Mouse (Mus musculus) neural tube, embryonic 12.5 days (tissue): ENCODE data around the gene Gtf2h1. TPM values are rescaled to one million over a fixed set of nuclear protein-coding genes. Genes with fewer than 3 reads are reported as not detected.

ENCODE experiments used
- ATAC-seq: fragments of 200-750 bp; cut with Nextera tagmentation; 2 replicates; pipeline ENCODE4 v1.8.0; 2017; ENCODE audit warnings: low read depth, mild to moderate bottlenecking, moderate TSS enrichment, moderate library complexity; ENCODE audit not compliant: low FRiP score
- H3K27ac ChIP-seq: fragments of 300-500 bp; sonication (generic); 2 replicates; pipeline ENCODE4 v1.5.1; 2016
- H3K27me3 ChIP-seq: fragments of 300-500 bp; sonication (generic); replicated peaks from 2 replicates; pipeline ENCODE4 v1.6.1; 2016; ENCODE audit warnings: mild to moderate bottlenecking
- H3K36me3 ChIP-seq: fragments of 300-500 bp; sonication (generic); 2 replicates; pipeline ENCODE4 v1.6.1; 2016; ENCODE audit warnings: mild to moderate bottlenecking
- H3K4me1 ChIP-seq: fragments of 300-500 bp; sonication (generic); 2 replicates; pipeline ENCODE4 v1.6.1; 2016
- H3K4me2 ChIP-seq: fragments of 300-500 bp; sonication (generic); replicated peaks from 2 replicates; pipeline ENCODE4 v1.6.1; 2016; ENCODE audit warnings: mild to moderate bottlenecking
- H3K4me3 ChIP-seq: fragments of 300-500 bp; sonication (generic); 2 replicates; pipeline ENCODE4 v1.5.1; 2016
- H3K9ac ChIP-seq: fragments of 300-500 bp; sonication (generic); 2 replicates; pipeline ENCODE4 v1.6.1; 2016; ENCODE audit warnings: mild to moderate bottlenecking
- H3K9me3 ChIP-seq: fragments of 300-500 bp; sonication (generic); 2 replicates; pipeline ENCODE4 v1.6.1; 2016; ENCODE audit warnings: mild to moderate bottlenecking
- WGBS: fragments of 180-500 bp; shearing (Covaris S2); methylation state at CpG from one replicate; pipeline ENCODE4 v1.1.7; 2016; 5-methylcytosine and 5-hydroxymethylcytosine counted together
- polyA plus RNA-seq: library from polyadenylated mRNA; unstranded; fragments of >200 nt; fragmentation: Nextera tagmentation; extraction: Ambion mirVana; gene quantifications from 2 replicates; pipeline ENCODE4 v1.2.1, GENCODE M21; 2016

Gtf2h1 gene
- polyA plus RNA-seq = 46.4 and 48.1 TPM in 2 replicates

DNA sequence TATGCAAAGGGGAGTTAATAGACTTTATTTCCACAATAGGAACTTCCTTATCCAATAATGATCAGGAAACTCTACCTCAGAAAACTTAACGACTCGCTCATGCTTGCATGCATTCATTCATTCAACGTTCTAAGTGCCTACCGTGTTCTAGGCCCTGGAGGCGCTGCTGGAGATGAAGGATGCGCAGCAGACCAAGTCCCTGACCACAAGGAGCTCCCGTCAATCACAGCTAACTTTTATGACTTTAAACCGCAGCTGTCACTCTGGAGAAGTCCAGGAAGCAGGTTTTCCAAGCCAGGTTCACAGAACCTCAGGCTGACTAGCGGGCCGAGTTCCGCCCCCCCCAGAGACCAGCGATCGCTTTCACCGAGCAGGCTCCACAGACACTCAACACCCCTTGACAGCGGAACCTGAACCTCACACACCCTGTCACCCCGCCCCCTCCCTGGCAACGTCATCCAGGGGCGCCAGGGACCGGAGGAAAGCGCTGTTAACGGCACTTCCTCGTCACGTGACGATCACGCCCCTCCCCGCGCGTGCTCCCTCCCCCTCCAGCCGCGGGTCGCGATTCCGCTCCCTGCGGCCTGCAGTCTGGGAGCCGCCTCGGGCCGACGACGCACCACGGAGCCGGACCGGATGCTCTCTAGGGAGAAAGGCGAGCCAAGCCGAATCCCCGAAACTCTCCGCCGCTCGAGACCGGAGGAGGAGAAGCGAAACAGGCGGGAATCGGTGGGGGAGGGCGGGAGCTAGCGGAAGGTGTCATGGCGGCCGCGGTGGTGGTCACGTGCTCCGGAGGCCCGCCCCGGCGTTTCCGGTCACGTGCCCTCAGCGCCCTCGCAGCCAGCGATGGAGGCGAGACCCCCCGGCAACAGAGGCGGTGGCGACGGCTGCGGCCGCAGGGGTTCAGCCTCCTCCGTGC, at the start of gene Gtf2h1, which contains the start of gene Hps5:
Gtf2h1 (plus strand) TSS at position 817 of the 919 bp plus-strand sequence.
Hps5 (minus strand) TSS at position 778 of the 919 bp plus-strand sequence.
- peak within 1 kb of the TSS; percentile 78 for H3K4me2 ChIP-seq
- H3K9me3 ChIP-seq = no peaks in the 10 kb centered on the region
- H3K4me3 ChIP-seq = peak within 1 kb of the TSS; percentile 97
- peak; percentile 99 for ATAC-seq
- WGBS = under 1% methylated on average over 75 of the region's 75 CpGs
- H3K9ac ChIP-seq = peak within 1 kb of the TSS; percentile 81
- peaks cover 4% of the 10 kb centered on the region; the same call in 1 of the 2 replicates for H3K36me3 ChIP-seq
- no peaks in the 10 kb centered on the region for H3K27me3 ChIP-seq
- peaks cover 19% of the 10 kb centered on the region for H3K4me1 ChIP-seq
- H3K27ac ChIP-seq = no peak within 1 kb of the TSS; the same call in 1 of the 2 replicates

DNA sequence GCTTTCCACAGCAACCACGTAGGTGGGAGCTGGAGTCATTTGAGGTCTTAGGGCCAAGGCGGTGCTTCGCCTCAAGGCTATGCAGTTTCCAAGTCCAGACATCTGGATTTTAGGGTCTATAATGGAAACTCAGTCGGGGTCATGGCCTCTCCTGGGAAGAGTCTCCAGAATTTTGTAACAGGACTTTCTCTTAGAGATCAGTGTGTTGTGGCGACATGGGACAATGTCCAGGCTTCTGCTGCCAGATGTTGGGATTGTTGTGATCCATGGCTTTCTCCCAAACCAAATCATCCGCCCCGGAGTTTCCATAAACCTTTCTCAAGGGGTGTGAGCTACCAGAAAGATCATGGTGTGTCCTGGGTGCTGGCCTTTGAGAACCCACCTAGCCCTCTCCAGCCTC, 49.5 kb upstream of the Gtf2h1 start:
- no peaks in the 10 kb centered on the region for H3K4me1 ChIP-seq
- H3K27me3 ChIP-seq = no peaks in the 10 kb centered on the region
- no peak overlapping the region for H3K4me2 ChIP-seq
- H3K4me3 ChIP-seq = no peak overlapping the region
- H3K9me3 ChIP-seq = no peaks in the 10 kb centered on the region
- ATAC-seq = no peak
- H3K9ac ChIP-seq = no peak overlapping the region
- H3K36me3 ChIP-seq = no peaks in the 10 kb centered on the region
- WGBS = 91% methylated on average over 7 of the region's 7 CpGs
- H3K27ac ChIP-seq = no peak overlapping the region

DNA sequence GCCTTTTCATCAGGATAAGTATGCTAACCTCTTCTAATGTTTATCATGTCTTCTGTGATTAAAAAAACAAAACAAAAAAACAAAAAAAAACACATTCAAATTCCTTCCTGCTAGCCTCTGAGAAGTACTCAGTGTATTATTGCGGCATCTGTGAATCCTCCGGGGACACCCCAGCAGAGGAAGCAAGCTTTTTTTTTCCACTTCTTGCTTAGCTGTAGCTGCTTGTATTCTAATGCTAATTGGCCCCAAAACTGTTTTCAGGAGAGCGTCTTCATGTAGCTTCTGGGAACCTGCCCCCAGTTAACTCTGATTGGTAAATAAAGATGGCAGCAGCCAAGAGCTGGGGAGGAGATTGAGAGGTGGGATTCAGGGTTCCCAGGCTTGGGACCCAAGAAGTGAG, 47.4 kb upstream of the Gtf2h1 start:
- Histone ChIP-seq H3K4me2 (no peak overlapping the region), H3K27me3 (no peaks in the 10 kb centered on the region), H3K27ac (no peak overlapping the region), H3K9ac (no peak overlapping the region), H3K4me3 (no peak overlapping the region), H3K36me3 (no peaks in the 10 kb centered on the region), H3K9me3 (no peaks in the 10 kb centered on the region), H3K4me1 (no peaks in the 10 kb centered on the region)
- 44% methylated on average over 3 of the region's 3 CpGs for WGBS
- no peak for ATAC-seq

DNA sequence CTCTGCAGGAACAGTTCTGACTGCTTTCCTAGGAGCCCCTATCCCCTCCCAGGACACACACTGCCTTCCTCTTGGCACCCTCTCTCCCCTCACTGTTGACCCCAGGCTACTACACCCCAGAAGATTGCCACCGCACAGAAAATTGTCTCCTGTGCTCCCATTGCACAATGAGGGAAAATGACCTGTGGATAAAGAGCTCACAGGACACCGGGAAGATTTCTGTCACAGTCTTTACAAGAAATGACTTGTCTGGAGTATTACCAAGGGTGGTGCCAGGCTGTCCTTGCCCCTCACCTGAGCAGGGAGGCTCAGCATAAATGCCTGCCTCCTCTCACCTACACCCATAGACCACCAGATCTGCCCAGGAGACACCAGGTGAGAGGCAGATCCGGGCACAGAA, 44.4 kb upstream of the Gtf2h1 start, which contains the start of gene Saa2:
Saa2 (plus strand) TSS at position 301 of the 400 bp plus-strand sequence.
- Histone ChIP-seq H3K9me3 (no peaks in the 10 kb centered on the region), H3K9ac (no peak within 1 kb of the TSS), H3K4me2 (no peak within 1 kb of the TSS), H3K36me3 (no peaks in the 10 kb centered on the region), H3K4me3 (no peak within 1 kb of the TSS), H3K27me3 (no peaks in the 10 kb centered on the region), H3K4me1 (no peaks in the 10 kb centered on the region), H3K27ac (no peak within 1 kb of the TSS)
- WGBS = 78% methylated on average over 3 of the region's 3 CpGs
- ATAC-seq = no peak

DNA sequence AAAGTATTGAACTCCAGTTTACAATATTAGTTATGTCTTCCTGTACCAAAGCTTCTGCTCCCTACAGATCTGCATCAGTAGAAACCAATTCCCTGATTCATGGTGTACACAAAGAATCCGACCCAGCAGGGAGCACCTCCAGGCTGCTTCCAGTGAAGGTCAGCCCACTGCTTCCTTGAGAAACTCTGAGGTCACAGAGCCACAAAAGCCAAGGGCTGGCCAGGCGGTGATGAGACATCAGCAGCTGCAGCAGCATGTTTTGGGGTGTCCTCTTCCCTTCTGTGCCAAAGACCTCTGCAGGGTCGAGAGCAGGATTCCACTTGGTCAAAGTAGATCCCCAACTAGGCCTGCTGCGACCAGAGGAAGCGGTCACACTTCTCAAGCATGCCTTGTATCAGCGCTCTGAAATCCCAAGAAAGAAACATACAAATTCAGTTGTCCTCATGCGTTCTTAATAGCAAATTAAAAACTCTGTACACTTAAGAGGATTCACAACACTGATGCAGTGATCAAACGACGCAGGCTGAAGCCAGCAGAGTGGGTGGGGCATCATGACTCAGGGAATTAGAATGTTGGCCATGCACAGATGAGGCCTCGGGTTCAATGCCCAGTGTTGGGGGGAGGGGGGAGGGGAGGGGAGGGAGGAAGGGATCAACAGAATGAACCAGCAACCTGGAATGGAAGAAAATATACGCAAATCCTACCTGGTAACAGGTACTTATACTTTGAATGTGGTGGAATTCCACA, 34.7 kb upstream of the Gtf2h1 start:
- Histone ChIP-seq H3K27ac (no peak overlapping the region), H3K4me1 (no peaks in the 10 kb centered on the region), H3K27me3 (no peaks in the 10 kb centered on the region), H3K4me2 (no peak overlapping the region), H3K9ac (no peak overlapping the region), H3K9me3 (no peaks in the 10 kb centered on the region), H3K4me3 (no peak overlapping the region), H3K36me3 (peaks cover 62% of the 10 kb centered on the region)
- ATAC-seq = no peak
- 77% methylated on average over 11 of the region's 11 CpGs for WGBS

DNA sequence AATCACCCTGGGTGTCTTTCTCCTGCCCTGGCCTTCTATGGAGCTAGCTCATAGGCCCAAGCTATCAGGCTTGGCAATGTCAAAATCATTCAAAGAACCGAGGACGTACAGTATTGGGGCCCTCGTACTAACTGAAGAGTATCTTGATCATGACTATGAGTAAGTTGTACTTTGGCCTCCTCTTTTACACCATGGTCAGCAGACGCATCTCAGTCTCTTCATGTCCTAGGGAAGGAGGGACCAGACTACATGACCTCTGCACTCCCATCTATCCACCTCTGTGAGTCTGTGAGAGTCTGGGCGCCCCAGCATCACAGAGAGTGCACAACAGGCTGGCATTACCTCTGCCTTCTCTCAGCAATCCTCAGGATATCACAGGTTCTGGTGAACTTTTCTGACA, 33.3 kb upstream of the Gtf2h1 start:
- no peaks in the 10 kb centered on the region for H3K9me3 ChIP-seq
- no peak overlapping the region for H3K27ac ChIP-seq
- H3K9ac ChIP-seq = no peak overlapping the region
- 94% methylated on average over 5 of the region's 5 CpGs for WGBS
- no peak for ATAC-seq
- H3K4me1 ChIP-seq = no peaks in the 10 kb centered on the region
- H3K36me3 ChIP-seq = peaks cover 70% of the 10 kb centered on the region
- no peak overlapping the region for H3K4me3 ChIP-seq
- H3K4me2 ChIP-seq = no peak overlapping the region
- H3K27me3 ChIP-seq = no peaks in the 10 kb centered on the region

DNA sequence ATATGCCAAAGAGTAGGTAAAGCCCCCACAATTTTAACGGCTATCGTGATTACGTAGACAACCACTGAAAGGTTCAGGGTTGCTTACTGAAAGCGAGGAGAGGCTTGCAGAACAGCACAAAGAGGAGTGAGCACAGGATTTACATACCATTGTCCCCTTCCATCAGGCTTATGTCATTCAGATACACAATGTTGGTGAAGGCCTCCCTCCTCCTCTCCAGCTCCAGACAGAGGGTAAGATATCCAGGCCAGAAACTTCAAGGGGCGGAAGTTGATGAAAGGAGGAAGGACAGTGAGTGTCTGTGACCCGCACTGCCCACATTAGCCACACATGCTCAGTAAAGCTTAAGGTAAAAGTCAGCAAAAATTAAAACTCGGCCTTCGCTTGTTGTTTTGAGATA, 31.2 kb upstream of the Gtf2h1 start:
- H3K27me3 ChIP-seq = no peaks in the 10 kb centered on the region
- H3K9me3 ChIP-seq = no peaks in the 10 kb centered on the region
- no peak overlapping the region for H3K9ac ChIP-seq
- H3K4me2 ChIP-seq = no peak overlapping the region
- H3K27ac ChIP-seq = no peak overlapping the region
- peaks cover 84% of the 10 kb centered on the region for H3K36me3 ChIP-seq
- no peak for ATAC-seq
- no peaks in the 10 kb centered on the region for H3K4me1 ChIP-seq
- no peak overlapping the region for H3K4me3 ChIP-seq
- WGBS = 95% methylated on average over 8 of the region's 8 CpGs

DNA sequence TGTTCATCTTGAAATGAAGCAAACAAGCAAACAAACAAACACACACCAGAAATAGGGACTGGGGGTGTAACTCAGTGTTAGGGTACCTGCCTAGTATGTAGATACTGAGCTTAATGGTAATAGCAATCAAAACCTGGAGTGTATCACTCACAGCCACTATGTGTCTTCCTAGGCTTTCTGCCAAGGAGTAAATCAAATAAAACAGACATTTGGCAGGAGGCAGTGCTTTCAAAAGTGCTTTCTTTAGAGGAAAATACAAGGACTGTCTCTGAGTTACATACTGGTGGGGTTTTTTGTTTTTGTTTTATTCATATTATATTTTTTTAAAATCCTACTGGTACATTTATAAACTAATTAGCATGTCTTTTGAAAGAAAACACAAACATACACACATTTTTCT, 28.5 kb upstream of the Gtf2h1 start:
- Histone ChIP-seq H3K27me3 (no peaks in the 10 kb centered on the region), H3K4me2 (no peak overlapping the region), H3K4me1 (no peaks in the 10 kb centered on the region), H3K9me3 (no peaks in the 10 kb centered on the region), H3K9ac (no peak overlapping the region), H3K27ac (no peak overlapping the region), H3K4me3 (no peak overlapping the region), H3K36me3 (peaks cover 71% of the 10 kb centered on the region)
- no peak for ATAC-seq

DNA sequence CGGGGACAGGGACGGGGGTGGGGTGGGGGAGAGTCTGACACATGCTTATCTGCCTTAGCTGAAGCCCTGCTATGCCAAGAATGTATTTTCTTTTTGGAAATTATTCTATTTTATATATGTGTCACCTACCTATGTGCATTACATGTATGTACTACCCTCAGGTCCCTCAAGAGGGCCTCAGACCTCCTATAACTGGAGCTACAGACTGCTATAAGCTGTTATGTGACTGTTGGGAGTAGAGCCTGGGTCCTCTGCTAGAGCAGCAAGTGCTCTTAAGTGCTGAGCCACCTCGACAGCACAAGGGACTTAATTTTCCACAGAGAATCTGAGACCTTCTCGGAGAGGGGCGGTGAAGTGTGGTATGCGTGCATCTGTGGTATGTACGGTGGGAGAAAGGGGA, 27.5 kb upstream of the Gtf2h1 start:
- H3K4me3 ChIP-seq = no peak overlapping the region
- H3K9me3 ChIP-seq = no peaks in the 10 kb centered on the region
- no peaks in the 10 kb centered on the region for H3K27me3 ChIP-seq
- no peak overlapping the region for H3K9ac ChIP-seq
- H3K4me1 ChIP-seq = no peaks in the 10 kb centered on the region
- no peak overlapping the region for H3K4me2 ChIP-seq
- no peak overlapping the region for H3K27ac ChIP-seq
- no peak for ATAC-seq
- 95% methylated on average over 7 of the region's 7 CpGs for WGBS
- peaks cover 69% of the 10 kb centered on the region for H3K36me3 ChIP-seq

DNA sequence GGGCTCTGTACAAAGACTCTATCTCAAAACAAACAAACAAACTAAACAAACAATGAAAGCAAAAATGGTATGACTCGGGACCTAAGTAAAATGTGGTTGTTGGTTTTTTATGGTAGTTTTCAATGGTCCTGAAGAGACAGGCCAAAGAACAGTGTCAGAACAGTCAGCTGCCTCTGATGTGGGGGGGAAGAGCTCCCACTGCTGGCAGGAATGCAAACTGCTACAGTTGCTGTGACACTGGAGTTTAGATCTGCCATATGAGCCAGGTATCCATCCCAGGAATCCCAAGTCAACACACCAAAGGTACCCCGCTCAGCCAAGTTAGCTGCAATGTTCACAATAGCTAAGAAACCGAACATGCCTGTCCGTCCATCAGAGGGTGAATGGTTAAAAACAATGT, 25.2 kb upstream of the Gtf2h1 start:
- H3K4me1 ChIP-seq = no peaks in the 10 kb centered on the region
- no peak overlapping the region for H3K4me2 ChIP-seq
- no peak overlapping the region for H3K4me3 ChIP-seq
- no peak overlapping the region for H3K9ac ChIP-seq
- 68% methylated on average over 4 of the region's 4 CpGs for WGBS
- no peak for ATAC-seq
- H3K27me3 ChIP-seq = no peaks in the 10 kb centered on the region
- no peaks in the 10 kb centered on the region for H3K9me3 ChIP-seq
- H3K36me3 ChIP-seq = peaks cover 74% of the 10 kb centered on the region
- H3K27ac ChIP-seq = no peak overlapping the region

DNA sequence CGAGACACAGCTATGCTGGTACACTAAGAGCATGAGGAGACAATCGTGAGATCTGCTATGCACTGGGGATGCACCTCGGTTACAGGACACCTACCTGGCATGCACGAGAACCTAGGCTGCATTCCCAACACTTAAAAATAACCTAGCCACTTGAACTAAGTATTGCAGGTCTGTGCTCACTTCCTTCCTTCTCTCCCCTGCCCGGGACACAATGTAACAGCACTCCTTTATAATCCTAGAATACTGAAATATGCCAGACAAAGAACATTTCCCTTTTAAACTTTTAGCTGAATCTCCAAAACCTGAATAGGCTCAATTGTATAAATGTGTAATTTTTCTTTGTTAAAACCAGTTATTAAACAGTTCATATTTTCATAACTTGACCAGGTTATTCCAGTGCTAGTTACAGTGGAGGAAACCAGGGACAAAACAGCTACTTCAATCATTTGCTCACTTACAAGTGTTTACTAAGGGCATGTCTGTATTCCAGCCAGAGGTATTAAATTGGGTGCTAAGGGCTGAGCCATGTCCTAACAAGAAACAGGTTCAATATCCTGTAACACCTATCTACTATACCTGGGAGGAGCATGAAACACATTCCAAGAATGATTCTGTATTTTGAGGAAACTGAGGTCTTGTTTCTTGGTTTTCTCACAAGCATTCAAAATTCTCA, 6.6 kb upstream of the Gtf2h1 start:
- Histone ChIP-seq H3K9me3 (no peaks in the 10 kb centered on the region), H3K9ac (no peak overlapping the region), H3K36me3 (peaks cover 41% of the 10 kb centered on the region), H3K4me3 (no peak overlapping the region), H3K4me2 (no peak overlapping the region), H3K4me1 (no peaks in the 10 kb centered on the region; the same call in 1 of the 2 replicates), H3K27ac (no peak overlapping the region), H3K27me3 (no peaks in the 10 kb centered on the region)
- WGBS = 88% methylated on average over 5 of the region's 5 CpGs
- ATAC-seq = no peak

DNA sequence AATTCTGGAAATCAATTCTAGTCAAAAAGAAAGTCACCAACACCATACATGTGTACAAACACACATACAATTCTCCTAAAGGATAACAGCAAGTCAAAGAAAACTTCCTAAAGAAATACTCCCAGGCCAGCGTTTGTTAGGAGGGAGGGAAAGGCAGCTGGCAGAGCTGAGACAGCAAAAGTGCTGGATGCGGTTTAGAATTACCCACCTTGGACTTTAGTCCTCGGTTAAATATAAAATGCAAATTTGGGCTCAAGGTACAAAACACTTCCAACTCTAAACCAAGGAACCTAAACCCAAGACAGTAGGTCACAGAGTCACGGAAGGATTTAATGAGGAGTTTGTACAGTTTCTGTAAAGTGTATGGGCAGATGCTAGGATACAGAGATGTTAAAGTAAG, 2.0 kb upstream of the Gtf2h1 start:
- peaks cover 6% of the 10 kb centered on the region for H3K36me3 ChIP-seq
- H3K4me2 ChIP-seq = 0 out of 2 replicates have a peak overlapping the region, but pooled peaks have one; percentile 14
- H3K27ac ChIP-seq = no peak overlapping the region
- no peaks in the 10 kb centered on the region for H3K27me3 ChIP-seq
- WGBS = 89% methylated on average over 4 of the region's 4 CpGs
- H3K9ac ChIP-seq = no peak overlapping the region
- H3K9me3 ChIP-seq = no peaks in the 10 kb centered on the region
- no peak for ATAC-seq
- no peak overlapping the region for H3K4me3 ChIP-seq
- peaks cover 19% of the 10 kb centered on the region for H3K4me1 ChIP-seq
